Mouse (Mus musculus) kidney, embryonic 15.5 days (tissue): ENCODE measurements around the gene Hoxa10. TPM values are rescaled to one million over a fixed set of nuclear protein-coding genes. Genes with fewer than 3 reads are reported as not detected.

ENCODE experiments used
- ATAC-seq: fragments of 200-750 bp; cut with Nextera tagmentation; replicated peaks from 2 replicates; pipeline ENCODE4 v1.8.0; 2017; ENCODE audit warnings: moderate TSS enrichment; ENCODE audit not compliant: low FRiP score
- H3K27ac ChIP-seq: fragments of 300-500 bp; sonication (generic); 2 replicates; pipeline ENCODE4 v1.5.1; 2015; ENCODE audit warnings: mild to moderate bottlenecking, inconsistent platforms
- H3K27me3 ChIP-seq: fragments of 300-500 bp; sonication (generic); 2 replicates; pipeline ENCODE4 v1.6.1; 2015; ENCODE audit warnings: inconsistent platforms
- H3K36me3 ChIP-seq: fragments of 300-500 bp; sonication (generic); 2 replicates; pipeline ENCODE4 v1.6.1; 2015; ENCODE audit warnings: inconsistent platforms
- H3K4me1 ChIP-seq: fragments of 300-500 bp; sonication (generic); 2 replicates; pipeline ENCODE4 v1.6.1; 2015; ENCODE audit warnings: inconsistent platforms
- H3K4me2 ChIP-seq: fragments of 300-500 bp; sonication (generic); 2 replicates; pipeline ENCODE4 v1.6.1; 2015; ENCODE audit warnings: moderate library complexity, mild to moderate bottlenecking, inconsistent platforms
- H3K4me3 ChIP-seq: fragments of 300-500 bp; sonication (generic); replicated peaks from 2 replicates; pipeline ENCODE4 v1.5.1; 2015; ENCODE audit warnings: mild to moderate bottlenecking, inconsistent platforms
- H3K9ac ChIP-seq: fragments of 300-500 bp; sonication (generic); 2 replicates; pipeline ENCODE4 v1.6.1; 2015; ENCODE audit warnings: mild to moderate bottlenecking, inconsistent platforms
- H3K9me3 ChIP-seq: fragments of 300-500 bp; sonication (generic); replicated peaks from 2 replicates; pipeline ENCODE4 v1.6.1; 2016; ENCODE audit warnings: inconsistent platforms
- WGBS: fragments of 180-500 bp; shearing (Covaris S2); methylation state at CpG from one replicate; pipeline ENCODE4 v1.1.7; 2015; ENCODE audit warnings: mixed read lengths; 5-methylcytosine and 5-hydroxymethylcytosine counted together
- polyA plus RNA-seq: library from polyadenylated mRNA; unstranded; fragments of >200 nt; fragmentation: Nextera tagmentation; extraction: Ambion mirVana; gene quantifications from 2 replicates; pipeline ENCODE4 v1.2.1, GENCODE M21; 2015

The Hoxa10 gene
- polyA plus RNA-seq, 1 experiment from 2014 or later: 157 TPM

DNA sequence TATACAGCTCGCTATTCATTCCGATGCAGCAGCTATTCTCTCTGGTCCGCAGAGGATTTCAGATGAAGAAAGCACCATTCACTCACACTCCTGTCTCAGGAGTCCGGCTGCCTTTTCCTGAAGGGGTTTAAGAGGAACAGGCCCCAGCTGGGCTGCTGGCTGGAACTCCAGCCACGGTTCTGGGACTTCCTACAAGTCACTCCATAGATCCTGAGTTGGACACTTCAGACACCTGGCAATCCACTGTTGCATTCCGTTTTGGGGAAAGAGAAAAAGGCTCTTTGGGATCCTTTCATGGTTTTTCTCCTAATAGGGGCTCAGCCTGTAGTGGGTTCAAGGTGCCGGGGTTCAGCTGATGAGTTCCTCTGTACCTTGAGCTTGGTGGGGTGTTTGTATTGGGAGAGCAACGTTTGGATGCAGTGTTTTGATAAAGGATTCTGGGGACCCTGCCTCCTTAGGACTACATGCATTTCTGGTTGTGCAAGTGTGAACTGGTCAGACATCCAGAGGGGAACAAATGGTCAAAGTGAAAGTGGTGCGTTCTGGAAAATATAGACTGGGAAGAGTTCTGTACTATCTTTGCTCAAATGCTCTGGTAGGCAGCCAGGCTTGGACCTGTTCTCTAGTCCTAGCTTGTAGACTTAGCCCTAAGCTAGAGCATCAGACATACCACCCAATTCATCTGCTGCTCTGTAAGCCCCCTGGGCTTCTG, 21.3 kb upstream of the Hoxa10 start:
- ATAC-seq: no peak
- H3K27ac ChIP-seq: no peak overlapping the region
- 2% methylated on average over 9 of the region's 9 CpGs for WGBS

DNA sequence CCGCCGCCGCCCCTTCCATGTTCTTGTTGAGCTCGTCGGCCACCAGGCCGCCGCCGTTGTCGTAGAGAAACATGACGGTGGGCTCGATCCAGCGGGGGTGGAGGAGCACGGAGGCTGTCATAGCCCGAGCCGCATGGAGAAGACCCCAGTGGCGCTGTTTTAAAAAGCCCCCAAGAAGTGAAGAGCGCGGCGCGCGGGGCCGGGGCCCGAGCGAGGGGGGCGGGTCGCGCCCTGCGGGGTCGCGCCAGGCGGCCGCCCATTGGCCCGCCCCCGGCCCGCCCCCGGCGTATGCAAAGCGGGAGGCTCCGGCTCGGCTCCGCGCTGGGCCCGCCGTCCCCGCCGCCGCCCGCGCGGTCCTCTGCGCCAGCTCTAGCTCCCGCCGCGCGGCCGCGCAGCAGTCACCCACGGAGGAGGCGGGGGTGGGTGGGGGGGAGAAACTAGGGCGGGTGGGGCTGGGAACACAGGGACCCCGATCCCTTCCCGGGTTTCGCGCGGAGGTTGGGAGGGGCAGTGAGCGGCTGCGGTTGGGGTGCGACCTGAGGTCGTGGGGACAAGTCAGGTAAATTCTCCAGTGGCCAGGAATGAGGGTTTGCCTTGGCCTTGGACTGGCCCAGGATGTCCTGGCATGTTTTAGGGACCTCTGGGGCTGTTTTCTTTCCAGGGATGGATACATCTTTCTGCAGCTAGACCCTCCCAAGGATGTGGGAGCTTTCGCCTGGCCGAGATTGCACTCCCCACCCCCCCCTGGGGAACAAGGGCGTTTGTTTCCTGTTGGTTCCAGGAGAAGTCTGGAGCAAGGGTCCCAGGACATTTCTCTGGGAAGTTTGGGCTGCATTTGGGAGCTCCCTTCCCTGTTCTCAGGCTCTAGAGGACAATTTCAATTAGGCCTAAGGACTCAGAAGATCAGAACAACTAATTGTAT, 20.3 kb upstream of the Hoxa10 start, which contains the start of gene Hoxa13:
Gene Hoxa13 (minus strand): TSS at position 227 of the 922 bp plus-strand sequence.
- Histone ChIP-seq H3K4me2 (peak within 1 kb of the TSS; percentile 74), H3K9me3 (no peaks in the 10 kb centered on the region), H3K9ac (no peak within 1 kb of the TSS), H3K27ac (no peak within 1 kb of the TSS), H3K27me3 (peaks cover 96% of the 10 kb centered on the region), H3K4me1 (peaks cover 22% of the 10 kb centered on the region), H3K36me3 (no peaks in the 10 kb centered on the region), H3K4me3 (peak within 1 kb of the TSS; percentile 46)
- under 1% methylated on average over 47 of the region's 72 CpGs for WGBS
- ATAC-seq: peak; percentile 62; the same call in 1 of the 2 replicates

More for the DNA sequence above, 21.3 kb upstream of the Hoxa10 start:
- no peaks in the 10 kb centered on the region for H3K36me3 ChIP-seq
- peaks cover 22% of the 10 kb centered on the region for H3K4me1 ChIP-seq
- H3K4me2 ChIP-seq: no peak overlapping the region
- no peak overlapping the region for H3K9ac ChIP-seq
- peaks cover 98% of the 10 kb centered on the region for H3K27me3 ChIP-seq
- no peak overlapping the region for H3K4me3 ChIP-seq
- H3K9me3 ChIP-seq: no peaks in the 10 kb centered on the region

DNA sequence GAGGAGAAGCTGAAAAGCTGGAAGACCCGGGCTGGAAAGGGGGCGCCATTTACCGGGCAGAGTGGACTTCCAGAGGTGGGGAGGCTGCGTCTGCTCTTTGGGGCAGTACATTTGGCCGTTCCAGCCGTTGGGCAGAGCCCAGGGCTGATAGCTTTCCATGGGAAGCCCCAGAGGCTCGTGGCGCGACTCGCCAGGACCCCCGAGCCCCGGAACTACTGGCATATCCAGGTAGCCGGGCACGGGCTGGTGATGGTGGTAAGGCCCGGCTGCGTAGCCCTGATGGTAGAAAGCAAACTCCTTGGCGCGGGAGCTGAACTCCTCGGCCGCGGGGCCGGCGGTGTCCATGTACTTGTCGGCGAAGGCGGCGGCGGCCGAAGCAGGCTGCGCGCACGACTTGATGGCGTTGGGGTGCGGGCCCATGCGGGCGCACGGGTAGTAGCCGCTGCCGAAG, 19.2 kb upstream of the Hoxa10 start:
- peaks cover 22% of the 10 kb centered on the region for H3K4me1 ChIP-seq
- peaks cover 95% of the 10 kb centered on the region for H3K27me3 ChIP-seq
- no peaks in the 10 kb centered on the region for H3K9me3 ChIP-seq
- H3K27ac ChIP-seq: no peak overlapping the region
- H3K36me3 ChIP-seq: no peaks in the 10 kb centered on the region
- peak overlapping the region; percentile 46 for H3K4me3 ChIP-seq
- WGBS: under 1% methylated on average over 39 of the region's 39 CpGs
- peak overlapping the region; percentile 74 for H3K4me2 ChIP-seq
- H3K9ac ChIP-seq: no peak overlapping the region
- 0 out of 2 replicates have a peak, but pooled peaks have one; percentile 19 for ATAC-seq

DNA sequence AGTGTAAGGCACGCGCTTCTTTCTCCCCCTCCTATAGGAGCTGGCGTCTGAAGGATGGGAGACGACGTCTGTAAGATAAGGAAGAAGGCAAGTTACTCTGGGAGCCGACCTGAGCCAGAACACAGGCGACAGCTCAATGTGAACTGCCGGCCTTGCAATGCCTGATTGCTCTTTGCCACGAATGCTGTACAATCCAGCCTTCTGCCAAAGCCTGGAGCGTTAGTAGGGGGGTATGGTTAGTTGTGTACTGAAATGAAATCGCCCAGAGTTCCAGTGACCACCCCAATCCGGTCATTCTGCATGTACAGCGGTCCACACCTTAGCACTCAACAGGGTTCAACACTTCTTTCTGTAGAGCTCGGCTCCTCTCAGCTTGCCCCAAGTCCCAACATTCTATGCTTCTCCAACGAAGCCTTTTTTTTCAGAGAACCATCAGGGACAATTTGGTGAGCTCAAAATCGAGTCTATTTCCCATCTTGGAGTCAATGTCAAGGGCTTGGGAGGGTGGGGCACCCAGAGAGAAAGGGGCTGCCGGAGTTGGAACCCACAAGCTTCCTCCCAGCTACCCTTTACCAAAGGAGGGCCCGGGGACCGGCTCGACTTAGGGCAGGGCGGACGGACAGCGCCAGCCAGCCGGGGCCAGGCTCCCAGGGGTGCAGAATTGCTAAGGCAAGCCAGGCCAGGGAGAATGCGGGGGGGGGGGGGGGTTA, 18.6 kb upstream of the Hoxa10 start:
- no peaks in the 10 kb centered on the region for H3K9me3 ChIP-seq
- H3K9ac ChIP-seq: no peak overlapping the region
- peak overlapping the region; percentile 74 for H3K4me2 ChIP-seq
- under 1% methylated on average over 24 of the region's 25 CpGs for WGBS
- H3K27ac ChIP-seq: no peak overlapping the region
- ATAC-seq: 0 out of 2 replicates have a peak, but pooled peaks have one; percentile 28
- H3K27me3 ChIP-seq: peaks cover 90% of the 10 kb centered on the region
- H3K36me3 ChIP-seq: no peaks in the 10 kb centered on the region
- peak overlapping the region; percentile 46 for H3K4me3 ChIP-seq
- peaks cover 22% of the 10 kb centered on the region for H3K4me1 ChIP-seq

DNA sequence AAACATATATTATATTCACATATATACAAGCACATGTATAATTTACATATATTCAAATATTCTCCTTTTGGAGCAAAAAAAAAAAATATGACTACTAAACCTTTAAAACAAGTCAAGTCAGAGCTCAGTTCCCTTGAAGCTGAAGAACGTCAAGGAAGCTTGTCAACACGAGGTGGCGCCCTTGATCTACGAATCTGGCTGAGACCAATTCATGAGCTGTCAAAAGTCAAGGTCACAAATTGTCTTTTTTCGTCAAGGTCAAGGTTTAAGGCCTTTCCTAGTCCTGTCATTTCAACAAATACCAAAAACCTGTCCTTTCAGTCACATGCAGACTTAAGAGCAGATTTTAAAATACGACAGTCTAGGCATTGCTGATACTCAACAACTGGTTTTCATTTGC, 16.3 kb upstream of the Hoxa10 start:
- H3K4me1 ChIP-seq: peaks cover 38% of the 10 kb centered on the region
- WGBS: under 1% methylated on average over 6 of the region's 6 CpGs
- H3K27ac ChIP-seq: no peak overlapping the region
- H3K9ac ChIP-seq: no peak overlapping the region
- no peaks in the 10 kb centered on the region for H3K36me3 ChIP-seq
- H3K9me3 ChIP-seq: no peaks in the 10 kb centered on the region
- no peak overlapping the region for H3K4me3 ChIP-seq
- no peak overlapping the region for H3K4me2 ChIP-seq
- H3K27me3 ChIP-seq: peaks cover 89% of the 10 kb centered on the region
- no peak for ATAC-seq

DNA sequence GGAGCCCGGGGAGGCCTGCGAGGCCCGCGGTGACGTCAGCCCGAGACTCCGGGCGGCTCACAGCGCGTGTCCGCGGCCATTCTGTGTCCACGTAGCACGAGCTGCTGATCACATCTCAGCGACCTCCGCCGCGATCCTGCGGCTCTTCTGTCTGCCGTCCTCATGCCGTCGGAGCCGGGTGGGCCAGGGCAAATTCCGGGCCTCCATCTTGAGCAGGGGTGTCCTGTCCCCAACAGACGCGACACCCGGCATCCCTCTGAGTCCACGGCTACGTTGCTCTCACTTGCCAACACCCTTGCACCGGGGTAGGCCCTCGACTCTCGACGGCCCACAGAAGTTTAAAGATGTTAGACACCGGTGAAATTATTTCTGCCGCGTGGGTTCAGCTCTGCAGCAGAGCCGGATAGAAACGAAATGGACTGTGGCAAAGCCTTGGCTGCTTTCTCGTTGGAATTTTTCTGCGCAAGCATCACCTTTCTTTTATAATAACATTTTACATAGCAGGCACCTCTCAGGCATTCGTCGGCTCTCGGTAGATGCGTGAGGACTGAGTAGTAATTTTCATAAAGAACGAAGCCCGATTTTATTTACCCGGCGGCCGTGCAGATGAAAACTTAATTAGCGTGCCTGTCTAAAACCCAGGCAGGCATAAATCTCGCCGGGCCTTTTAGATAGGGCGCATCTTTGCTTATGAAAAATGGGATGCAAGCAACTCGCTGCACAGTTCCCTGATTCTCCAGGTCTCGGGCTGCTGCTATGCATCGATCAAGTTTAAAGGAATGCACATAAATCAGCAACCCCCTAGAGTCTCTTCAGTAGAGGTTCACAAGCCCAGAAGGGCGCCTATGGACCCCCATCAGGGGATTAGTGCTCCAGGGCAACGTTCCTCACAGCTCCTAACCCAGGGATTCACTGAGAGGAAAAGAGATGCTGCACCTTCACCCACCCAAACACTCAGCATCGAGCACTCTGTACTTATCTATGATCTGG, 13.2 kb upstream of the Hoxa10 start:
- WGBS: 2% methylated on average over 59 of the region's 59 CpGs
- H3K27me3 ChIP-seq: peaks cover 85% of the 10 kb centered on the region
- peak overlapping the region; percentile 59 for H3K4me2 ChIP-seq
- H3K36me3 ChIP-seq: no peaks in the 10 kb centered on the region
- H3K4me1 ChIP-seq: peaks cover 34% of the 10 kb centered on the region
- 0 out of 2 replicates have a peak, but pooled peaks have one; percentile 21 for ATAC-seq
- H3K9me3 ChIP-seq: no peaks in the 10 kb centered on the region
- H3K27ac ChIP-seq: no peak overlapping the region
- peak overlapping the region; percentile 36 for H3K4me3 ChIP-seq
- no peak overlapping the region for H3K9ac ChIP-seq

DNA sequence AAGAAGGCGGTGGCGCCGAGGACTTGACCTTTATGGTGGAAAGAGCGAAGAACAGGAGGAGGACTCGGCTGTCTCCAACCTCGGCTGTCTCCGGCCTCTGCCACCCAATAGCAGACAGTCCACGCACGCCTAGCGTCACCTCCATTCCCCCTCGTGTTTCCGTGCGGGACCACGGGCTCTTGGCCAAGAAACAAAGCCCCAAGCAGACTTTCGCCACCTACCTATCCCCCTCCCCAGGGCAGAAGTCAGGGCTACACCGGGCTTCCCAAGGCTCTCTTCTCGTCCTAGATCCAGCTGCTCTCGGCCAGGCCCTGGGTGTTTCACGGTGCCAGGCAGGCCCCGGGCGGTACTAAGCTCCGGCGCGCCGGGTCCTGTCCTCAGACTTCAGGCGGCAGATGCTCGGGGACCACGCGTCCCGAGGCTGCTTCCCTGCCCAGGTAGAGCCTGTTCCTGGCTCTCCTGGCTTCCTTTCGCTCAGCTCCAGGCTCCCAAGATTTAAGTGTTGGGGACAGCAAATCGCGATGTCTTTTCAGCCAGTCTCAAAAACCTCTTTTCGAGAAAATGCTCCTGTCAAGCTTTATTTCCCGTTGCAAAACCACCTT, 12.2 kb upstream of the Hoxa10 start:
- Histone ChIP-seq H3K27me3 (peaks cover 81% of the 10 kb centered on the region), H3K27ac (no peak overlapping the region), H3K9me3 (no peaks in the 10 kb centered on the region), H3K4me1 (peaks cover 42% of the 10 kb centered on the region), H3K36me3 (no peaks in the 10 kb centered on the region), H3K9ac (no peak overlapping the region), H3K4me2 (peak overlapping the region; percentile 59), H3K4me3 (peak overlapping the region; percentile 36)
- 9% methylated on average over 35 of the region's 35 CpGs for whole genome bisulfite sequencing
- ATAC-seq: peak; percentile 43

DNA sequence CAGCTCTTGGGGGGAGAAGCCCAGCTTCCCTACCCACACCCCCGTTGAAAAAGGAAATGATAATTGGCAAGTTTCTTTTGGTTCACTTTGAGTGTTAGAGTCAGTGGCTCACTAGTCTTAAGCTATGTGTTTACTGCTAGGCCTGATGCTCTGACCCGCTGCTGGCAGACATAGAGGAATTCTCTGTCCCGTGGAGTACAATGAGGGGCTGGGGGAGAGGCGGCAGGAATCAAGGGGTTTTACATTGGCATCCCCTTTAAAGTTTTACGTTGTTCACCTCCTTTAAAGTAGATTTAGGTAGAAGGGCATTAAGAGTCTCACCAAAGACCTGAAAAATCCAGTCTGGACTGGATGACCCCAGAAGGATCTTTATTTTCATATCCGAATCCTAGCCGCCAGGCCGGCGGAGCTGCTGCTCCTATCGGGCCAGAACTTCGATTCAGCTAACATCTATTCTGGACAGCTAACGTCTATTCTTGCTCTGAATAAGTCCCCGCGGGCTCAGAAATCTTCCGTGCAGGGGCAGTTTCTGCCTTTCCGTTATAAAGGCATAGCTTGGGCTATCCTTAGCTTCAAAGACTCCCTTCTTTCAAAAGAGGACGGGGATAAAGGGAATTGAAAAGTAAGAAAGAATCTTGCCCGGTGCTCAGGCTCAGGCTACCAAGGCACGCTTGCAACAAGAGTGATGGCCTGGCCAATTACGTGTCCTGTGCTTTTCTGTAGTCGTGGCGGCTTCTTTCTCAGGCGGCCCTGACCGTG, 11.5 kb upstream of the Hoxa10 start:
- H3K4me2 ChIP-seq: peak overlapping the region; percentile 59
- 29% methylated on average over 24 of the region's 24 CpGs for WGBS

DNA sequence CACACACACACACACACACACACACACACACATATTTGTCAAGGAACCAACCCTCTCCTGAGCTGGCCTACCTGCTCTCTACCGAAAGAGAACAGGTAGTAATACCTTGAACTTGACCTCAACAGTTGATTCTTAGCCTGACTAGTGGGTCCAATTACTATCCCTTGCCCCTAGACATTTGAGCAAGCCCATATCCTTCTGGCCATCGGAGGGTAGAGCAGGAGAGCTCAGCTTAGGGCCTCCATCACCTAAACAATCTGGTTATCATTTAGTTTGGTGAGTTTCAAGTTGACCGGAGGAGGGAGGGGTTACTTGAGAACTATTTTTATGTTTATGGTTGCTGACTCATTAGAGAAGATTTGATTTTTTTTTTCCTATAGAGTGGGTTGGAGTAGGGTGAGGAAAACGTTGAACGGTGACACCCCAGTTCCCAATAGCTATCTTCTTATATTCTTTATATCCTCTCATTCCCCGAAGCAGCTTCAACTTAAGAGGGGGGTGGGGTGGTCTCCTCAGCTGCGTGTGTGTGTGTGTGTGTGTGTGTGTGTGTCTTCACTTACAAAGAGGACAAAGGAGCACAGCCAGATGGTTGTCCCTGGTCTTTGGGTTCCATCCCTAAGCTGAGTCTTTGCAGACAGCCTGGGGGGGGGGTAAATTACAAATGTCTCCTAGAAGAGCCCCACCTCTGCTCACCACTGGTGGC, 10.7 kb upstream of the Hoxa10 start:
- Histone ChIP-seq H3K36me3 (no peaks in the 10 kb centered on the region), H3K27ac (no peak overlapping the region), H3K4me1 (peaks cover 44% of the 10 kb centered on the region), H3K9ac (no peak overlapping the region), H3K4me2 (no peak overlapping the region), H3K4me3 (no peak overlapping the region), H3K9me3 (no peaks in the 10 kb centered on the region), H3K27me3 (peaks cover 71% of the 10 kb centered on the region)
- 40% methylated on average over 7 of the region's 7 CpGs for WGBS
- no peak for ATAC-seq

More for the DNA sequence above, 11.5 kb upstream of the Hoxa10 start:
- Histone ChIP-seq H3K36me3 (no peaks in the 10 kb centered on the region), H3K27ac (no peak overlapping the region), H3K4me3 (peak overlapping the region; percentile 36; the same call in 1 of the 2 replicates), H3K27me3 (peaks cover 78% of the 10 kb centered on the region), H3K9me3 (no peaks in the 10 kb centered on the region), H3K9ac (no peak overlapping the region), H3K4me1 (peaks cover 42% of the 10 kb centered on the region)
- no peak for ATAC-seq
